Mouse (Mus musculus) kidney, embryonic 15.5 days (tissue): ENCODE measurements around the gene Tmem242. TPM values are rescaled to one million over a fixed set of nuclear protein-coding genes. Genes with fewer than 3 reads are reported as not detected.

Experiments used
- ATAC-seq: fragments of 200-750 bp; cut with Nextera tagmentation; replicated peaks from 2 replicates; pipeline ENCODE4 v1.8.0; 2017; ENCODE audit warnings: moderate TSS enrichment; ENCODE audit not compliant: low FRiP score
- H3K27ac ChIP-seq: fragments of 300-500 bp; sonication (generic); 2 replicates; pipeline ENCODE4 v1.5.1; 2015; ENCODE audit warnings: mild to moderate bottlenecking, inconsistent platforms
- H3K27me3 ChIP-seq: fragments of 300-500 bp; sonication (generic); 2 replicates; pipeline ENCODE4 v1.6.1; 2015; ENCODE audit warnings: inconsistent platforms
- H3K36me3 ChIP-seq: fragments of 300-500 bp; sonication (generic); 2 replicates; pipeline ENCODE4 v1.6.1; 2015; ENCODE audit warnings: inconsistent platforms
- H3K4me1 ChIP-seq: fragments of 300-500 bp; sonication (generic); 2 replicates; pipeline ENCODE4 v1.6.1; 2015; ENCODE audit warnings: inconsistent platforms
- H3K4me2 ChIP-seq: fragments of 300-500 bp; sonication (generic); 2 replicates; pipeline ENCODE4 v1.6.1; 2015; ENCODE audit warnings: moderate library complexity, mild to moderate bottlenecking, inconsistent platforms
- H3K4me3 ChIP-seq: fragments of 300-500 bp; sonication (generic); replicated peaks from 2 replicates; pipeline ENCODE4 v1.5.1; 2015; ENCODE audit warnings: mild to moderate bottlenecking, inconsistent platforms
- H3K9ac ChIP-seq: fragments of 300-500 bp; sonication (generic); 2 replicates; pipeline ENCODE4 v1.6.1; 2015; ENCODE audit warnings: mild to moderate bottlenecking, inconsistent platforms
- H3K9me3 ChIP-seq: fragments of 300-500 bp; sonication (generic); replicated peaks from 2 replicates; pipeline ENCODE4 v1.6.1; 2016; ENCODE audit warnings: inconsistent platforms
- WGBS: fragments of 180-500 bp; shearing (Covaris S2); methylation state at CpG from one replicate; pipeline ENCODE4 v1.1.7; 2015; ENCODE audit warnings: mixed read lengths; 5-methylcytosine and 5-hydroxymethylcytosine counted together
- polyA plus RNA-seq: library from polyadenylated mRNA; unstranded; fragments of >200 nt; fragmentation: Nextera tagmentation; extraction: Ambion mirVana; gene quantifications from 2 replicates; pipeline ENCODE4 v1.2.1, GENCODE M21; 2015

The Tmem242 gene
- 139 and 140 TPM in 2 replicates for polyA plus RNA-seq

DNA sequence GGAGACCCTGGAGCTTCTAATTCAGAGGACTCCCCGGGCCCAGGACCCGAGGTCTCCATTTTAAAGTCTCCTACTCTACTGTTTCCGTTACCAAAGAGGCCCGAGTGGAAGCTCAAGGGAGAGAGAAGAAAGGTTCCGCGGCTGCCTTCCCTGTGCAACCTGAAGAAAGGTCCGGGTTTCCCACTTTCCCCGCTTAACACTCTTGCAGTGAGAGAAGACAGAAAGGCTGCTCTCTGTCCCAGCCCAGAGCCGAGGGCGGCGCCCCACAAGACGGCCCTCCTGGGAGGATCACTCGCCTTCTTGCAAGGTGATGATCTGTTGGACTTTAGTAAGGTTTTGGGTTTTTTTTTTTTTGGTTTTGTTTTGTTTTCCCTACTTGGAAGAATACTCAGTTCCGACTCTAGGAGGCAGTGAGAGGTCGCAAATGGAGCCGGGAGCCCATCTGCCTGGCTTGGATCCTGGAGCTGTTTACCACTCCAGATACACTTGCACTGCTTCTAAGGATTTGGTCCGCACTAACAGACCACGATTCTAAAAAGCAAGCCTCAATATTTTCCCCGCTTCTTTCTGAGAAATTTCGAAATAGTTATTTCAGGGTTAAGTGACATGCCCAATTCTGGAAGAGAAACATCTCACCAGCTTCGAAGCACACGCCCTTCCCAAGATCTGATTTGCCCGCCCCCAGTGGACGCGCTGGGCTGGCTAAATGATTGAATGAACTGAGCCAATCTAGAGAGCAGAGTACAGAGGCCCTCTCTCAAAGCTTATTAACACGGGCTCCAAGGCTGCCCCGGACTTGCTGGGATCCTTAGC, at the start of gene Tmem242:
Gene Tmem242, minus strand, starts transcription at position 101 of the 813 bp plus-strand sequence.
- peak within 1 kb of the TSS; percentile 84 for H3K9ac ChIP-seq
- peaks cover 6% of the 10 kb centered on the region; the same call in 1 of the 2 replicates for H3K27me3 ChIP-seq
- peaks cover 18% of the 10 kb centered on the region for H3K4me1 ChIP-seq
- H3K27ac ChIP-seq, result peak within 1 kb of the TSS; percentile 92
- H3K4me3 ChIP-seq, result peak within 1 kb of the TSS; percentile 81
- no peaks in the 10 kb centered on the region for H3K9me3 ChIP-seq
- H3K4me2 ChIP-seq, result peak within 1 kb of the TSS; percentile 85
- under 1% methylated on average over 27 of the region's 27 CpGs for WGBS
- peak; percentile 90 for ATAC-seq
- H3K36me3 ChIP-seq, result peaks cover 20% of the 10 kb centered on the region; the same call in 1 of the 2 replicates

DNA sequence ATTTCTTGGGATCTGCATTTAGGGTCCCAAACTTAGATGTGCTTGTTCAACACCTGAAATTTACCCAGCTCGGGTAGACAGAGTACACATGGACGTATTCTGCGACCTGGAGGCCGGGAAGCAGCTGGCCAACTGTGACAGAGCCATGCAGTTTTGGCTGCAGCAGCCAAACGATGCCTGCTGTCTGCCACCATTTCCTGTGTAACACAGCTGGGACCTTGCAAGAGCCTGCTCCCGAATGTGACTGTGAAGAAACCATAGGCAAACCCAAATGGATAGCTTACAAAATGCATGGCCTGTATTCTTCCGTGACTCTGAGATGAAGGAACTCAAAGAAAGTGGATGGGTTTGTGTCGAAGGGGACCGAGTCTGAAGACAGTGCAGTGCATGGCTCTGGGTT, 48.1 kb upstream of the Tmem242 start:
- H3K4me2 ChIP-seq, result no peak overlapping the region
- peaks cover 14% of the 10 kb centered on the region for H3K27me3 ChIP-seq
- H3K27ac ChIP-seq, result no peak overlapping the region
- no peaks in the 10 kb centered on the region for H3K36me3 ChIP-seq
- 48% methylated on average over 9 of the region's 9 CpGs for WGBS
- ATAC-seq, result no peak
- H3K4me3 ChIP-seq, result no peak overlapping the region
- H3K9me3 ChIP-seq, result no peaks in the 10 kb centered on the region
- no peak overlapping the region for H3K9ac ChIP-seq
- peaks cover 10% of the 10 kb centered on the region for H3K4me1 ChIP-seq

DNA sequence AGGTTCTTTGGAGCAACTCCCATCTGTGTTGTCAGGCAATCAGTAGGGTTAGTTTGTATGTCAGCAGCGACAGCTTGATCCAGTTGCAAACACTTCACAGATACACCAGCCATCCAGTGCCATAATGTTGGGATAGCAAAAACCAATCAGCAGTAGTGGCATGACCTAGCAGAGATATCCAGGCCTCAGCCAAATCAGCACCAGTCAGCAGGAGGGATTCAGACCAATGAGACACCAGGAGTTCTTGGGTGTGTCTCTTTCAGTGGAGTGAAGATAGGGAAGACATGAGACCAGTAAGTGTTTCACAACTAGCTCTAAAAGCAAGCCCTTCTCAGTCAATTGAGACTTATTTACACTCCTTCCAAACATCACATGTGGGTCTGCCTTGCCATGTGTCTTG, 44.6 kb upstream of the Tmem242 start:
- Histone ChIP-seq H3K4me3 (no peak overlapping the region), H3K9ac (no peak overlapping the region), H3K9me3 (no peaks in the 10 kb centered on the region), H3K27ac (no peak overlapping the region), H3K27me3 (peaks cover 7% of the 10 kb centered on the region; the same call in 1 of the 2 replicates), H3K4me1 (no peaks in the 10 kb centered on the region), H3K36me3 (no peaks in the 10 kb centered on the region), H3K4me2 (no peak overlapping the region)
- ATAC-seq, result no peak
- 97% methylated on average over 1 of the region's 1 CpGs for WGBS

DNA sequence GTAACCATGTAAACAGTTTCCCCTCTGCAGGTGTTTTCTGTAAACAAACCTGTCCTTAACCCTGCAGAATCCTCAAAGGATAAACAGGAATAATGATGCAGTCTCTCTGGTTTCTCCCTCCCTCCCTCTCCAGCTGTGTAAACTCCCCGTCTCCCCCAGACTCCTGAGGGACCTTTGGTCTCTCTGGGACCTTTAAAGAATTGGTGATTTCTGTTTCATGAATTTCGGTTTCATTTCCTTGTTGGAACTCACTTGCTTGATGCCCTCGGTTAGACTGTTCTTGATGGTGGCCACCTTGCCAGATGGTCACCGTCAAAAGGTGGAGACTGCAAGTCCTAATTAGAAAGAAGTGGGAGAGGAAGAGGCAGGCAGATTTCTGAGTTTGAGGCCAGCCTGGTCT, 43.4 kb upstream of the Tmem242 start:
- Histone ChIP-seq H3K9ac (no peak overlapping the region), H3K4me2 (no peak overlapping the region), H3K36me3 (no peaks in the 10 kb centered on the region), H3K27ac (no peak overlapping the region), H3K4me3 (no peak overlapping the region), H3K9me3 (no peaks in the 10 kb centered on the region), H3K4me1 (no peaks in the 10 kb centered on the region), H3K27me3 (no peaks in the 10 kb centered on the region)
- no peak for ATAC-seq
- WGBS, result 48% methylated on average over 4 of the region's 4 CpGs

DNA sequence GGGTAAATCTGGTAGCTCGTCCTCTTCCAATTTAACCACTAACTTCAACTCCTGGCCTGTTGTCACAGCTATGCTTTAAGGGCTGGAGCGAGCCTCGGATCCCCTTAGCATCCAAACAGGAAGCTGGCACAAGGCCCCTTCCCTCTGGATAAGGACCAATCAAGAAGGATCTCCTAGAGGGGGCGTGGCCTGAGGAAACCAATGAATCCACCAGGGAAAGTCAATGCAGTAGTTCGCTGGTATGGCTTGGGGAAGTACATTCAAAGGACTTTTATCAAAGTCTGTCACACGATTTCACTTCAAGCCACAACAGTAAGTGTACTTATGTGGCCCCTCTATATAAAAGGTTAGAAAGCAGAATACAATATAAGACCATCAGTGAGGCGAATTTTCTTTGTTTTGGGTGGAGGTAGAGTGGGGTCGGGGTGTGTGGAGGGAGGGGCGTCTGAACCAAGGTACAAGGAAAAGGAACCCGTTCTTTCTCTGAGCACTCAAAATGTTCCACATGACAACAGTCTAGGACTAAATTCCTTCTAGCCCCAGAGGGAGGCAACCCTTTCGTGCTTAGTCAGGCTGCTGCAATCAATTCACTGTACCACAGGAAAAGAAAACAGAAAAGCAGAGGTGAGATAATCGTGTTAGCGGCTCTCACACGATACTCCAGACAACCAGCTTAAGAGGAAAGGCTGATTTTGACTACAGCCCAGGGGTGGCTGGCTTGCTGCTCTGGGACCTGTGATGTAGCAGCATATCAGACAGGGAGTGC, 36.1 kb upstream of the Tmem242 start:
- 68% methylated on average over 14 of the region's 14 CpGs for WGBS

DNA sequence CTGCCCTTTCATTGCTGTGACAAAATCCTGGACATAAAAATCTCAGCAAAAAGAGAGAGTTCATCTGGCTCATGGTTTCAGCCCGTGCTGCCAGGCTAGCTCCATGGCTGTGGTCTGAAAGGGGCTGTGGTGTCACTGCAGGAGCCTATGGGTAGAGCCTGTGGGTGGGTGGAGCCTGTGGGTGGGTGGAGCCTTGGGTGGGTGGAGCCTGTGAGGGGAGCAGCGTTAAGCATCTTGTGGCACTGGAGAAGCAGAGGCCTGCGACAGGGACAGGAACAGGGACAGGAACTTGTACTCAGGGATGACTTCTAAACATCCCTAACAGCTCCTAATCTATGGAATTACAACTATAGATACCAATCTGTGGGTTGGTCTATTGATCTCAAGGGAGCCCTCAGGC, 32.2 kb upstream of the Tmem242 start:
- H3K4me2 ChIP-seq, result no peak overlapping the region
- H3K4me3 ChIP-seq, result no peak overlapping the region
- 45% methylated on average over 3 of the region's 3 CpGs for WGBS
- H3K4me1 ChIP-seq, result no peaks in the 10 kb centered on the region
- H3K9ac ChIP-seq, result no peak overlapping the region
- H3K36me3 ChIP-seq, result no peaks in the 10 kb centered on the region
- H3K27ac ChIP-seq, result no peak overlapping the region
- H3K9me3 ChIP-seq, result no peaks in the 10 kb centered on the region
- ATAC-seq, result no peak
- no peaks in the 10 kb centered on the region for H3K27me3 ChIP-seq

More for the DNA sequence above, 36.1 kb upstream of the Tmem242 start:
- Histone ChIP-seq H3K4me2 (no peak overlapping the region), H3K4me1 (no peaks in the 10 kb centered on the region), H3K4me3 (no peak overlapping the region), H3K36me3 (no peaks in the 10 kb centered on the region), H3K9me3 (no peaks in the 10 kb centered on the region), H3K27me3 (no peaks in the 10 kb centered on the region), H3K9ac (no peak overlapping the region), H3K27ac (no peak overlapping the region)
- ATAC-seq, result no peak

DNA sequence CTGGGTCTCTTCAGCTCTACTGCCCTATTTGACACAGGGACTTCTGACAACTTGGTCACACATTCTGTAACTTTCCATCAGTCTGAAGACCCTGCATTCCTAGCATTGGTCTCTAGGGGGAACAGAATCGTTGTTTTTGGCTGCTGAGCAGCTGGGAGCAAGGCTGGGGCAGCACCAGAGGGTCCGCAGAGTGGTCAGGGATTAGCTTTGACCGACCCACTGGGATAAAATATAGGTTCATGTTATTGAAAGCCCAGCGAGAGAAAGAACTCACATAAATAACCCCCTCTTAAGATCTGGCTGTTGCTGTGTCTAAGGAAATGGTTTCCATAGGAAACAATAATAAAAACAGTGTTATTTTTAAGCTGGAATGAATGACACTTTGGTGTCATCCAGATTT, 27.1 kb upstream of the Tmem242 start:
- H3K4me1 ChIP-seq, result peaks cover 13% of the 10 kb centered on the region
- H3K27me3 ChIP-seq, result no peaks in the 10 kb centered on the region
- ATAC-seq, result 0 out of 2 replicates have a peak, but pooled peaks have one; percentile 52
- 29% methylated on average over 4 of the region's 4 CpGs for WGBS
- no peak overlapping the region for H3K27ac ChIP-seq
- H3K9me3 ChIP-seq, result no peaks in the 10 kb centered on the region
- H3K4me2 ChIP-seq, result no peak overlapping the region
- H3K9ac ChIP-seq, result no peak overlapping the region
- H3K4me3 ChIP-seq, result no peak overlapping the region
- no peaks in the 10 kb centered on the region for H3K36me3 ChIP-seq

DNA sequence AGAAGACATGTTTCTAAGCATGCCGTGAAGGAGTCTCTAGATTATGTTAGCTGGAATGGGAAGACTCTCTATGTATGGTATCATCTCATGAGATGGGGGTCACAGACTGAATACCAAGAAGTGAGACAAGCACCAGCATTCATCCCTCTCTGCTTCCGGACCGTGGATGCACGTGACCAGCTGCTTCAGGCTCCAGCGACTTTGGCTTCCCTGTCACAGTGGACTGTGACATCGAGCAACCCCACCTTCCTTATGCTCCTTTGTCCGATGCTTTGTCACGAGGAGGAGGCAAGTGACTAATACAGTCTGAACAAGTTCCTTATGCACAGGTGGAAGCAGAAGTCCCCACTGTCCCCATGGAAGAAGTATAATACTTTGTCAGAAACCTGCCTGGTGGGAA, 26.7 kb upstream of the Tmem242 start:
- 37% methylated on average over 8 of the region's 8 CpGs for WGBS
- Histone ChIP-seq H3K9ac (no peak overlapping the region), H3K4me3 (no peak overlapping the region), H3K36me3 (no peaks in the 10 kb centered on the region), H3K27me3 (no peaks in the 10 kb centered on the region), H3K4me2 (no peak overlapping the region), H3K9me3 (no peaks in the 10 kb centered on the region), H3K4me1 (peaks cover 13% of the 10 kb centered on the region), H3K27ac (no peak overlapping the region)
- ATAC-seq, result 0 out of 2 replicates have a peak, but pooled peaks have one; percentile 25

DNA sequence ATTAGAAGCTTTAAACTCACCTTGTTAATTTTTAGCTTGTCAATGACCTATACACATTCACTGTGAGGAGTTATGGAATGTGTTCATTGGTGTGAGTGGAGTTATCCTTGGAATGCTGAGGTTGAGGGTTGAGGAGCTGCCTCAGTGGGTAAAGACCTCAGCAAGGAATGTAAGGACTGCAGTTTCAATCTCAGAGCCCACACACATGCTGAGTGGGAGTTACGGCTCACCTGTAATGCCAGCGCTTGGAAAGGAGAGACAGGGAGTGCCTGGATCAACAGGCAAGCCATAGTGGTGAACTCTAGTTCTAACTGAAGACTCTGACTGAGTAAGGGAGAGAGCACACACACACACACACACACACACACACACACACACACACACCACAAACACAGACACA, 23.9 kb upstream of the Tmem242 start:
- no peak for ATAC-seq

DNA sequence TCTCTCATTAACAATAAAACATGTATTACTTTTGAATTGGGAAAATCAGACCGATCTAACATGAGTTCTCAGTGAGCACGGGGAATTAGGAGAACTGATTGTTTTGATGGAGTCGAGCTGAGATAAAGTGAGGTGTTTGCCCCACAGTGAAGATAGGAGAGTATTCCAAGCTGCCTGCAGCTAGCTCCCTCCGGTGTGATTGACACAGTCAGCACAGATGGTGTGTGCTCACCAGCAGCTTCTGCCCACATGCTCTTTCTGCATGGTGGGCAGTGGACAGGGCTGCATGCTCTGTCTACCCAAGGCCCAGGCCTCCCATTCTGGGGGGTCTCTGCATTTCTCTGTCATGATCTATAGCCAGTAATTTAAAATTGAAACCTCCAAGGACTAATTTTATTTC, 13.6 kb upstream of the Tmem242 start:
- Histone ChIP-seq H3K4me2 (no peak overlapping the region), H3K4me3 (no peak overlapping the region), H3K9ac (no peak overlapping the region), H3K36me3 (no peaks in the 10 kb centered on the region), H3K4me1 (no peaks in the 10 kb centered on the region), H3K27me3 (peaks cover 4% of the 10 kb centered on the region; the same call in 1 of the 2 replicates), H3K9me3 (no peaks in the 10 kb centered on the region), H3K27ac (no peak overlapping the region)
- no peak for ATAC-seq
- WGBS, result 78% methylated on average over 4 of the region's 4 CpGs

More for the DNA sequence above, 23.9 kb upstream of the Tmem242 start:
- H3K36me3 ChIP-seq, result no peaks in the 10 kb centered on the region
- H3K27me3 ChIP-seq, result no peaks in the 10 kb centered on the region
- no peak overlapping the region for H3K9ac ChIP-seq
- peaks cover 13% of the 10 kb centered on the region for H3K4me1 ChIP-seq
- no peak overlapping the region for H3K4me3 ChIP-seq
- no peak overlapping the region for H3K4me2 ChIP-seq
- no peaks in the 10 kb centered on the region for H3K9me3 ChIP-seq
- no peak overlapping the region for H3K27ac ChIP-seq
- WGBS, result 58% methylated on average over 2 of the region's 2 CpGs

DNA sequence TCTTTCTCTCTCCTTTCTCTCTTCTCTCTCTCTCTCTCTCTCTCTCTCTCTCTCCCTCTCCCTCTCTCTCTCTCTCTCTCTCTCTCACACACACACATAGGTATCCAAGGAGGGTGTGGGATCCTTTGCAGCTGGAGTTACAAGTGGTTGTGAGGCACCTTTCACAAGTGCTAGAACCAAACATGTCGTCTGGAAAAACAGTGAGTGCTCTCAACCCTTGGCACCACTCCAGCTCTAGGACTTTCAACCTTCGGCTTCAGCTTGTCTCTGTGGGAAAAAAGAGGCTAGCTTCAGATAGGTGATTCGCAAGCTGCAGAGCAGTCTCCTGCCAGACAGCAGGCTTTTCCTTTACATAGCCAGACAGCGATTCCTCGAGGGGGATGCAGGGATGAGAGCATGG, 3.7 kb upstream of the Tmem242 start:
- Histone ChIP-seq H3K27ac (no peak overlapping the region), H3K27me3 (peaks cover 9% of the 10 kb centered on the region; the same call in 1 of the 2 replicates), H3K9ac (no peak overlapping the region), H3K4me3 (no peak overlapping the region), H3K4me1 (peaks cover 14% of the 10 kb centered on the region), H3K9me3 (no peaks in the 10 kb centered on the region), H3K36me3 (0 out of 2 replicates have a peak, but pooled peaks cover under 1% of the 10 kb centered on the region), H3K4me2 (no peak overlapping the region)
- ATAC-seq, result no peak
- whole genome bisulfite sequencing, result 54% methylated on average over 5 of the region's 5 CpGs

DNA sequence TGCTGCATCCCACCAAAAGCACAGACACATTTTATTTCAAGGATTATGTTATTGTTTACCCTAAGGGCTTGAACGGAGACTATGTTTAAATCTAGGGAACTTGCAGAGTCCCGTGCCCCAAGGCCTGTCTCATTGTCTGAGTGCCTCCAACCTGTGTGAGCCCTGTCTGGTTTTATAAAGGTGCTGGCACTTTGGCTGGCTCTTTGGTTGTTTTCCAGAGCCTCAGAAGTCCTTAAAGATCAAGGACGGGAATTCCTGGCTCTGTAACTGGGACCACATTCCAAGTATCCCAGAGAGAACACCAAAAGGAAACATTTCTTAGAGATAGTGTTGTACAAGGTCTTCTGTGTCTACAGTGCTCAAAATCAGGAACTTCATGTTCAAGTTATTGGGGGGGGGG, 3.2 kb upstream of the Tmem242 start:
- WGBS, result 53% methylated on average over 3 of the region's 3 CpGs
- H3K36me3 ChIP-seq, result 0 out of 2 replicates have a peak, but pooled peaks cover 4% of the 10 kb centered on the region
- no peak overlapping the region for H3K4me3 ChIP-seq
- no peak overlapping the region for H3K9ac ChIP-seq
- no peaks in the 10 kb centered on the region for H3K9me3 ChIP-seq
- peaks cover 18% of the 10 kb centered on the region for H3K4me1 ChIP-seq
- H3K27me3 ChIP-seq, result peaks cover 9% of the 10 kb centered on the region; the same call in 1 of the 2 replicates
- no peak for ATAC-seq
- no peak overlapping the region for H3K27ac ChIP-seq
- no peak overlapping the region for H3K4me2 ChIP-seq
